Mouse (Mus musculus) mouse trophoblast stem cell (cell line): ENCODE measurements around the gene Nfx1.

ENCODE experiments used
- in situ Hi-C, 2 experiments: fragments of 300-500 bp; cut with MseI, MboI; formaldehyde crosslinking; loops; 2 replicates in 1 of 2; 3 replicates in 1 of 2; pipeline ENCODE4 v1.15.1; 2025

The Nfx1 gene

DNA sequence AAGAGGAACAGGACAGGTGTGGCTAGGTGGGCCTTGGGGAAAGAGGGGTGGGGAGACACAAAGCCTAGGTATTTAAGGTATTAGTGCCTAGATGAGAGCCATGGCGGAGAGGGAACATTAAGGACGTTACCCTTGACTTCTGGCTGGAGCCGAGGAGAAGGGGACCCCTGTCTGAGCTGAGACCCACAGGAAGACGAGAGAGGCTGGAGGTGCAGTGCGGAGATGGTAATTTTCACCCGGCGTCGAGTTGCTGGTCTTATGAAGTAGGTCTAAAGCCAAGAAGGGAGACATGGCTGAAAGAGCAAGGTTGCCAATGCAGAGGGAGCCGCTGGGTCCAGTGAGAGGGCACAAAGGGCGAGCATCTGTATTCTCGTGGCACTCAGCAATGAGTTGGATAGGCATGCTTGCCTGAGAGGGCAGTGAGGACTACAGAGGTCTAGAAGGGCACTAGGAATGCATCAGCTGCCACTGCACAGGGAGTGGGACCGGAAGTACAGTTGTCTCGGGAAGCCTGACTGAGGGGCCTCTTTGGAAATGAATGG is 75.6 kb downstream of the Nfx1 start:
- in situ Hi-C loops: no loop called here

DNA sequence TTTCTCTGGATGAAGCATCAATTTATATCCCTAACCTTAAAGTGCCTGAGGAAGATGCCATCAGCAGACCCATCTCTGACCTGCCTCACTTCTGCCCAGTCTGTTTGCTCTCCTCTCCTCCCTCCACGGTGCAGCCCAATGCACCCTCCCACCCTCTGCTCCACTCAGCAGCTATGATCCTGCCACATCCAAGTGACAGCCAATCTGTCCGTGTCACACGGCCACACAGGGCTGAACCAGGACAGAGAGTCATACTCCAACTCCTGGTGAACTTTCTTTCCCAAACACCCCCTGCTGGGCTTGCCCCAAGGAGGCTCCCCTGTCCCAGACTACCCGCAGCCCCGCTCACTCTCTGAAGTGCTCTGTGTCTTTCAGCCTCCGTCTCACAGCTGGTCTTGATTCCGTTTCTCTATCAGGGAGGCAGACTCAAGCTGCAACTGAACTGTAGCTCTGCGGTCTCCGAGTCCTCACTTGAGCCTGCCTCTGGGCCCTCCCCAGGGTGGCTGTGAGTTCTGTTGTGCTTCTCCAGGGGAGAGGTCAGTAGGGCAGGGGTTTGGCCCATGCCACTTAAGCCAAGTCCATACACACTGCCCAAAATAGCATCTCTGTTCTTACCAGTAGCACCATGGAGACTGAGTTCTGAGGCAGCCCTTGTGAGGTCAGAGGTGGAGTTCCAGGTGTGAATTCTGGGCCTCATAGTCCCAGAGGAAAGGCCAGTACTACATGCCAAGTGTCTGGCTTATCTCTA is 77.0 kb downstream of the Nfx1 start, which contains the start of gene Aqp7:
Aqp7 (minus strand) TSS at position 616 of the 748 bp plus-strand sequence.
- in situ Hi-C loops: no loop called here

DNA sequence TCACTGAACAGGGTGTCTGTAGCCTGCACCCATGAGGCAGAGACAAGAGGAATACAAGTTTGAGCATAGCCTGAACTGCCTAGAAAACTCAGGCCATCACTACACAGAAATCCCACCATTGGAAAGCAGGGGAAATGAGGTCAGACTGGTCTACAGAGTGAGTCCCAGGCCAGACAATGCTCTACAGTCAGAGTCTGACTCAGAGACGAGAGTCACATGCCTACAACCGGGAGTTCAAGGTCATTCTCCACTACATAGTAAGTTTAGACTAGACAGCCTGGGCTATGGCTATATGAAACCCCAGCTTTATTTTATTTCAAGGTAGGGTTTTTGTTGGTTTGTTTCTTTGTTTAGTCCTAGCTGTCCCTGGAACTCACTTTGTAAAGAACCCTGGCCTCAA is 78.2 kb downstream of the Nfx1 start:
- in situ Hi-C loops: no loop called here

DNA sequence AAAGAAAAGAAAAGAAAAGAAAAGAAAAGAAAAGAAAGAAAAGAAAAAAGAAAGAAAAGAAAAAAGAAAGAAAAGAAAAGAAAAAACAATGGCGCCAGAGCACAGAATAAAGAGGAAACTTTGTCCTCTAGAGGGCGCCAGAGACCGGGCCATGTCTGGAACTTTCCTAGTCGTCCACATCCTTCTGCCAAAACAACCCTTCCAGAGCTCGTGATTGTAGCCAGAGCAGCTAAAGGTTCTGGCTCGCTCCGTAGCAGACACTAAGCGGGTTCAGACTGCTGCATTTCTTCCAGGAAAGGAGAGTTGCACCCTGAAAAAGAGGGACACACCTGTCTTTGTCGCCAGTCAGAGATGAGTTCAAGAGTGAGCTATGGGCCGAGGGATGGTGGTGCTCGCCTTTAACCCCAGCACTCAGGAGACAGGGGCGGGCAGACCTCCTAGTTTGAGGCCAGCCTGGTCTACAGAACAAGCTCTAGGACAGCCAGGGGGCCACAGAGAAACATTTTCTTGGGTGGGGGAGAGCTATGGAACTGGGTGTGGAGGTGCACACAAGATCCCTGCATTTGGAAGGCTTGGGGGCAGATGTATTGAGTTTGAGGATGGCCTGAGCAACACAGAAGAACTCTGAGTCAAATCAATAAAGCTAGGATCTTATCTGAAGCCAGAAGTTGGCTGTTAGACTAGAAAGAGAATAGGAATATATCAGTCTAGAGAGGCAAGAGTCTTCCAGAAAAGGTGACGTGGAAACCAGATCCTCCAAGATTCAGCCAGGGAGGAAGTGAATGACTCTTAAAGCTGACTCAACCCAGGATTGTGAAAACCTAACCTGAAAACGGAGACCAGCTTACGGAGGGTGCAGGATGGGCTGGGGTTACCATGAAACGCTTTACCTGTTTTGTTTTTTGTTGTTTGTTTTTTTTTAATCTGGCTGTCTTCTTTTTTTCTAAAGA is 80.3 kb downstream of the Nfx1 start:
- in situ Hi-C loops: loop anchor here (5.0 kb wide), 1 partner anchor 66 kb away; no protein-coding TSS in a partner anchor

- in situ Hi-C loops: loop anchor here (5.0 kb wide), 1 partner anchor 66 kb away; no protein-coding TSS in a partner anchor
Measured at GRCm38 (mm10) chr4:41051781-41052180, 81.1 kb downstream of the Nfx1 start.

GRCm38 (mm10) chr4:41055111-41055510 is 84.4 kb downstream of the Nfx1 start:
- in situ Hi-C loops: no loop called here

GRCm38 (mm10) chr4:41056253-41056652 is 85.5 kb downstream of the Nfx1 start:
- in situ Hi-C loops: no loop called here

DNA sequence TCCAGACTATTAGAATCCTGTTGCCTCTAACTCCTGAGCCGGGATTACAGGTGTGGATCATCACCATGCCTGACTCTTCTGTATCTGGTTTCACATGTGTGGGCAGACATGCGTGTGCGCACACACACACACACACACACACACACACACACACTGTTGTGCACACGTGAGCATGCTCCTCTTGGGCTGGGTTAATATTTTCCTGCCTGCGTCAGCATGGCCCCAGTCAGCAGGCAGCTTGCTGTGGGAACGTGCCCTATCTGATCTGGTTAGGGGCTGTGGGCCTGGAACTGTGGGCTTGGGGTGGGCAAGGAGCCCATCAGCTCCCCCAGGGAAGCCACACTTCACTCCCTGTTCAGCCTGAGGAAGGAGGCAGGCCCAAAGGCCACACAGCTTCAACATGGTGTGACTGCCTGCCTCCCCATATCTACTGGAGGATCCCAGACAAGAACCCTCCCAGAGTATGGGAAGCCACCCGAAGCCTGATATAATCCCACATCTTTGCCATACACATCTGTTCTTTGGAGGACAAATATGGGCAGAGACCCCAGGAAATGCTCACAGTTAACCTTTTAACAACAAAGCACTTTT is 86.1 kb downstream of the Nfx1 start:
- in situ Hi-C loops: no loop called here

DNA sequence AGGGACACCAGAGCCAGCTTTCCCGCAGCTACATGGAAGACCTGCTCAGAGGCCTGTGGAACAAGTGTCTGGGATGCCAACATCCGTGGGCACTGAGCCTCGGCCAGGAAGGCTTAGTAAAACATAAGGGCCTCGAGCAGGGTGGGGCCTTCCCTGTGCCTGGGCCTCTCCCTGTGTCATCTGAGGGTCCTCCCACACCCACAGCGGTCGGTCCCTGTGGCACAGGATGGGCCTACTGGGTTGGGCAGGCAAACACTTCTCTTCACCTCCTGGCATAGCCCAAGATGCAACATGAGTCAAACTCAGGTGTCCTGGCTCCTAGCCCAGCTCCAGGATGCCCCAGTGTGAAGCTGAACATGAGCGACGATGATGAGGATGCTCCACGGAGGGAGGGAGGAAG is 86.7 kb downstream of the Nfx1 start:
- in situ Hi-C loops: no loop called here

- in situ Hi-C loops: no loop called here
Measured at GRCm38 (mm10) chr4:41063351-41063750, 92.6 kb downstream of the Nfx1 start.

- in situ Hi-C loops: no loop called here
Measured at GRCm38 (mm10) chr4:41063894-41064673, 93.4 kb downstream of the Nfx1 start.

GRCm38 (mm10) chr4:41065196-41065595 is 94.5 kb downstream of the Nfx1 start:
- in situ Hi-C loops: no loop called here

DNA sequence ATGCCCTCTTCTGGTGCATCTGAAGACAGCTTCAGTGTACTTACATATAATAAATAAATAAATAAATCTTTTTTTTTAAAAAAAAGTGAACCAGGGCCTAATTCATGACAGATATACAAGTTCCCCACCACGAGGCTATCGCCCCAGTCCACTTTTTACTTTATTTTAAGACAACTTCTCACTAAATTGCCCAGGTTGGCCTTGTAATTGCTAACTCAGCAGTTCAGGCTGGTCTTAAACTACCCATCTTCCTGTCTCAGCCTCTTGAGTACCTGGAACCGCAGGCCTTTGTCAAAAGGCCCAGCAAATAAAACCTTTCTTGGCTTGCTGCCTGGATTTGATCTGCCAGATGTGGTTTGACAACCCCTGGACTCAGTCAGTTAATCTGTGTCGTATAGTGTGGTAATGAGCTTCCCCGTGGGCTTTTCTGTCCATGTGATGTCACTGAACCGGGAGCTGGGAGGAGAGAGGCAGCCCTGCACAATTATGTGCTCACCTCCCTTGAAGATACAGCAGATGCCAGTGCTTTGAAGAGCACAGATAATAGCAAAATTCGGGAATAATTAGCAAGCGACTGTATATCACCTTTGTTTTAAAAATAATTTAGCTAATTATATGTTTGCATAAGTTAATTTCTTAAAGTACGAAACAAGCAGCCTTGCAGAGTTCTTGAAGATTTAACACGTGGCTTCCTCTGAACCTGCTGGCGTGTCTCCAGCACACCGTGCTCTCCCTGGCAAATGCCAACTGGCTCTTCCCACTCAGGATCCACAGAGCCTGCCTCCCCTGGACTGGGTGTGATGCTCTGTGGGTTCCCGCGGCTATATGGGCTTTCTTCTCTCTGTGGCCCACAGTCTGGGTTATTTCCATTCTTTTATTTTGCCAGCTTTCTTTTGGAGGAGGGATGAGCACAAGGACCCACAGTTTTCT is 101.1 kb downstream of the Nfx1 start:
- in situ Hi-C loops: no loop called here

- in situ Hi-C loops: no loop called here
Measured at GRCm38 (mm10) chr4:41073008-41073817, 102.5 kb downstream of the Nfx1 start.

DNA sequence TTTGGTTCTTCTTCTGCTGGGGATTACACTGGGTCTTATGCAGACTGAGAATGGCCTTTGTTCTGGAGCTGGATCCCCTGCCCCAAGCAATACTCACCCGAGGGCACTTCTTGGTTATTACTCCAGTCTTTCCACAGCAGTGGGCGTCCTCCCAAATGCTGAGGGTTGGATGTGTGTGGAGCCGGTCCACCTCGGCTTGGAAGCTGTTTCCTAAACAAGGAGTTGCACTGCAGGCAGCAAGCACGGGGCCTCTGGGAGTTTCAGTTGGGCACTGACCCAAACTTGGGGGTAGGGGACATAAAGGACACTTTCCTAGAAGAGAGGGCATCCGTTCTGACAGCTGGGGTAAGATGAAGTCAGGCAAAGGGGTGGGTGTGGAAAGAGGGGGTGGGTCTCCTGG is 103.8 kb downstream of the Nfx1 start:
- in situ Hi-C loops: no loop called here
